Mouse (Mus musculus): ENCODE results near the gene Pcsk4. TPM values are rescaled to one million over a fixed set of nuclear protein-coding genes. Genes with fewer than 3 reads are reported as not detected.

The Pcsk4 gene
- polyA plus RNA-seq, 1 experiment from 2014 or later = 6.5 TPM

GRCm38 (mm10) chr10:80331636-80332524, 2.6 kb upstream of the Pcsk4 start:
- H3K4me2 ChIP-seq (ENCODE audit: low read length) = no peak overlapping the region
- no peak overlapping the region for H3K9ac ChIP-seq (ENCODE audit: low read depth, low read length)
- H3K4me3 ChIP-seq (ENCODE audit: low read depth, low read length) = no peak overlapping the region
- H3K36me3 ChIP-seq (ENCODE audit: control insufficient read depth, insufficient read depth, low read length) = no peaks in the 10 kb centered on the region
- peaks cover 8% of the 10 kb centered on the region; the same call in 1 of the 2 replicates for H3K4me1 ChIP-seq (ENCODE audit: control insufficient read depth, insufficient read depth, low read length)
- no peak for ATAC-seq
- 70% methylated on average over 10 of the region's 10 CpGs for WGBS
- no peaks in the 10 kb centered on the region; the same call in 1 of the 2 replicates for H3K27me3 ChIP-seq (ENCODE audit: control insufficient read depth, insufficient read depth, low read depth, low read length)
- H3K27ac ChIP-seq (ENCODE audit: low read length) = no peak overlapping the region
- no peaks in the 10 kb centered on the region for H3K9me3 ChIP-seq (replicated peaks; ENCODE audit: control insufficient read depth, low read length, poor library complexity, severe bottlenecking)

- ATAC-seq = no peak
- Histone ChIP-seq H3K27ac (ENCODE audit: low read length) (no peak overlapping the region), H3K27me3 (ENCODE audit: control insufficient read depth, insufficient read depth, low read depth, low read length) (no peaks in the 10 kb centered on the region; the same call in 1 of the 2 replicates), H3K9ac (ENCODE audit: low read depth, low read length) (no peak overlapping the region), H3K9me3 (replicated peaks; ENCODE audit: control insufficient read depth, low read length, poor library complexity, severe bottlenecking) (no peaks in the 10 kb centered on the region), H3K4me3 (ENCODE audit: low read depth, low read length) (no peak overlapping the region), H3K4me2 (ENCODE audit: low read length) (no peak overlapping the region), H3K4me1 (ENCODE audit: control insufficient read depth, insufficient read depth, low read length) (peaks cover 8% of the 10 kb centered on the region; the same call in 1 of the 2 replicates), H3K36me3 (ENCODE audit: control insufficient read depth, insufficient read depth, low read length) (no peaks in the 10 kb centered on the region)
- 66% methylated on average over 2 of the region's 2 CpGs for WGBS
Observed at GRCm38 (mm10) chr10:80330888-80331287, 1.6 kb upstream of the Pcsk4 start.

- H3K9me3 ChIP-seq (replicated peaks; ENCODE audit: control insufficient read depth, low read length, poor library complexity, severe bottlenecking) = no peaks in the 10 kb centered on the region
- H3K4me2 ChIP-seq (ENCODE audit: low read length) = peak overlapping the region; percentile 79
- no peak; the same call in 1 of the 2 replicates for ATAC-seq
- H3K4me1 ChIP-seq (ENCODE audit: control insufficient read depth, insufficient read depth, low read length) = peaks cover 8% of the 10 kb centered on the region; the same call in 1 of the 2 replicates
- no peaks in the 10 kb centered on the region for H3K36me3 ChIP-seq (ENCODE audit: control insufficient read depth, insufficient read depth, low read length)
- peak overlapping the region; percentile 40 for H3K4me3 ChIP-seq (ENCODE audit: low read depth, low read length)
- H3K27ac ChIP-seq (ENCODE audit: low read length) = no peak overlapping the region
- whole genome bisulfite sequencing = 2% methylated on average over 36 of the region's 41 CpGs
- H3K27me3 ChIP-seq (ENCODE audit: control insufficient read depth, insufficient read depth, low read depth, low read length) = no peaks in the 10 kb centered on the region; the same call in 1 of the 2 replicates
- peak overlapping the region; percentile 51 for H3K9ac ChIP-seq (ENCODE audit: low read depth, low read length)
Observed at GRCm38 (mm10) chr10:80330084-80330483, 786 bp upstream of the Pcsk4 start.

- Histone ChIP-seq H3K9ac (ENCODE audit: low read depth, low read length) (no peak overlapping the region), H3K36me3 (ENCODE audit: control insufficient read depth, insufficient read depth, low read length) (no peaks in the 10 kb centered on the region), H3K4me3 (ENCODE audit: low read depth, low read length) (no peak overlapping the region), H3K27ac (ENCODE audit: low read length) (no peak overlapping the region), H3K4me2 (ENCODE audit: low read length) (no peak overlapping the region), H3K4me1 (ENCODE audit: control insufficient read depth, insufficient read depth, low read length) (peaks cover 15% of the 10 kb centered on the region), H3K27me3 (ENCODE audit: control insufficient read depth, insufficient read depth, low read depth, low read length) (no peaks in the 10 kb centered on the region), H3K9me3 (replicated peaks; ENCODE audit: control insufficient read depth, low read length, poor library complexity, severe bottlenecking) (no peaks in the 10 kb centered on the region)
- 86% methylated on average over 21 of the region's 21 CpGs for WGBS
- no peak for ATAC-seq
Observed at GRCm38 (mm10) chr10:80325045-80325444, 4.3 kb downstream of the Pcsk4 start.

GRCm38 (mm10) chr10:80324120-80325037, 4.9 kb downstream of the Pcsk4 start:
- peak overlapping the region; percentile 76 for H3K4me2 ChIP-seq (ENCODE audit: low read length)
- no peaks in the 10 kb centered on the region for H3K27me3 ChIP-seq (ENCODE audit: control insufficient read depth, insufficient read depth, low read depth, low read length)
- no peak overlapping the region for H3K4me3 ChIP-seq (ENCODE audit: low read depth, low read length)
- 86% methylated on average over 17 of the region's 17 CpGs for WGBS
- H3K4me1 ChIP-seq (ENCODE audit: control insufficient read depth, insufficient read depth, low read length) = peaks cover 19% of the 10 kb centered on the region
- no peak overlapping the region for H3K27ac ChIP-seq (ENCODE audit: low read length)
- no peak for ATAC-seq
- H3K9ac ChIP-seq (ENCODE audit: low read depth, low read length) = no peak overlapping the region
- no peaks in the 10 kb centered on the region for H3K9me3 ChIP-seq (replicated peaks; ENCODE audit: control insufficient read depth, low read length, poor library complexity, severe bottlenecking)
- H3K36me3 ChIP-seq (ENCODE audit: control insufficient read depth, insufficient read depth, low read length) = no peaks in the 10 kb centered on the region

GRCm38 (mm10) chr10:80323261-80324119, 5.8 kb downstream of the Pcsk4 start:
- peaks cover under 1% of the 10 kb centered on the region; the same call in 1 of the 2 replicates for H3K36me3 ChIP-seq (ENCODE audit: control insufficient read depth, insufficient read depth, low read length)
- WGBS = 2% methylated on average over 42 of the region's 46 CpGs
- H3K27me3 ChIP-seq (ENCODE audit: control insufficient read depth, insufficient read depth, low read depth, low read length) = no peaks in the 10 kb centered on the region
- H3K4me2 ChIP-seq (ENCODE audit: low read length) = peak overlapping the region; percentile 76
- no peak overlapping the region for H3K27ac ChIP-seq (ENCODE audit: low read length)
- H3K4me1 ChIP-seq (ENCODE audit: control insufficient read depth, insufficient read depth, low read length) = peaks cover 18% of the 10 kb centered on the region
- H3K4me3 ChIP-seq (ENCODE audit: low read depth, low read length) = peak overlapping the region; percentile 43
- H3K9ac ChIP-seq (ENCODE audit: low read depth, low read length) = peak overlapping the region; percentile 62
- ATAC-seq = no peak
- no peaks in the 10 kb centered on the region for H3K9me3 ChIP-seq (replicated peaks; ENCODE audit: control insufficient read depth, low read length, poor library complexity, severe bottlenecking)

GRCm38 (mm10) chr10:80322811-80323211, 6.5 kb downstream of the Pcsk4 start:
- peak overlapping the region; percentile 76 for H3K4me2 ChIP-seq (ENCODE audit: low read length)
- no peak overlapping the region for H3K27ac ChIP-seq (ENCODE audit: low read length)
- no peaks in the 10 kb centered on the region for H3K9me3 ChIP-seq (replicated peaks; ENCODE audit: control insufficient read depth, low read length, poor library complexity, severe bottlenecking)
- peak overlapping the region; percentile 62 for H3K9ac ChIP-seq (ENCODE audit: low read depth, low read length)
- no peaks in the 10 kb centered on the region for H3K27me3 ChIP-seq (ENCODE audit: control insufficient read depth, insufficient read depth, low read depth, low read length)
- peaks cover 4% of the 10 kb centered on the region; the same call in 1 of the 2 replicates for H3K36me3 ChIP-seq (ENCODE audit: control insufficient read depth, insufficient read depth, low read length)
- H3K4me3 ChIP-seq (ENCODE audit: low read depth, low read length) = peak overlapping the region; percentile 43
- ATAC-seq = no peak; the same call in 1 of the 2 replicates
- H3K4me1 ChIP-seq (ENCODE audit: control insufficient read depth, insufficient read depth, low read length) = peaks cover 18% of the 10 kb centered on the region
- WGBS = 5% methylated on average over 28 of the region's 28 CpGs
